Mouse (Mus musculus) intestine, postnatal 0 days (tissue): ENCODE results near the gene Rmdn2. TPM values are rescaled to one million over a fixed set of nuclear protein-coding genes. Genes with fewer than 3 reads are reported as not detected.

Experiments used
- ATAC-seq: fragments of 200-750 bp; cut with Nextera tagmentation; 2 replicates; pipeline ENCODE4 v1.8.0; 2017; ENCODE audit warnings: mild to moderate bottlenecking, moderate TSS enrichment, moderate library complexity
- H3K27ac ChIP-seq: fragments of 300-500 bp; sonication (generic); 2 replicates; pipeline ENCODE4 v1.5.1; 2014; ENCODE audit warnings: mild to moderate bottlenecking, low read depth, low read length, moderate library complexity
- H3K27me3 ChIP-seq: fragments of 300-500 bp; sonication (generic); replicated peaks from 2 replicates; pipeline ENCODE4 v1.6.1; 2014; ENCODE audit warnings: low read length, mixed read lengths; ENCODE audit not compliant: control insufficient read depth, insufficient read depth
- H3K36me3 ChIP-seq: fragments of 300-500 bp; sonication (generic); 2 replicates; pipeline ENCODE4 v1.6.1; 2014; ENCODE audit warnings: mild to moderate bottlenecking, moderate library complexity; ENCODE audit not compliant: control insufficient read depth, insufficient read depth
- H3K4me1 ChIP-seq: fragments of 300-500 bp; sonication (generic); replicated peaks from 2 replicates; pipeline ENCODE4 v1.6.1; 2014; ENCODE audit warnings: antibody characterized with exemption, low read length, mixed read lengths; ENCODE audit not compliant: control insufficient read depth, insufficient read depth
- H3K4me2 ChIP-seq: fragments of 300-500 bp; sonication (generic); replicated peaks from 2 replicates; pipeline ENCODE4 v1.6.1; 2014; ENCODE audit warnings: low read depth, mild to moderate bottlenecking, moderate library complexity
- H3K4me3 ChIP-seq: fragments of 300-500 bp; sonication (generic); 2 replicates; pipeline ENCODE4 v1.5.1; 2014; ENCODE audit warnings: low read depth, low read length
- H3K9ac ChIP-seq: fragments of 300-500 bp; sonication (generic); 2 replicates; pipeline ENCODE4 v1.6.1; 2014; ENCODE audit warnings: mild to moderate bottlenecking, low read depth, low read length
- H3K9me3 ChIP-seq: fragments of 300-500 bp; sonication (generic); 2 replicates; pipeline ENCODE4 v1.6.1; 2016; ENCODE audit warnings: mixed run types; ENCODE audit not compliant: control insufficient read depth
- CTCF ChIP-seq: sonication (generic); IDR thresholded peaks from 2 replicates; pipeline ENCODE4 v1.5.1; 2016; ENCODE audit warnings: low read depth, mild to moderate bottlenecking, control low read depth, antibody characterized with exemption, moderate library complexity
- WGBS: fragments of 180-500 bp; shearing (Covaris S2); extraction: QIAGEN DNeasy Blood & Tissue Kit; methylation state at CpG from one replicate; pipeline ENCODE4 v1.1.7; 2014; 5-methylcytosine and 5-hydroxymethylcytosine counted together
- polyA plus RNA-seq: library from polyadenylated mRNA; unstranded; fragments of >200 nt; fragmentation: Nextera tagmentation; extraction: Ambion mirVana; gene quantifications from 2 replicates; pipeline ENCODE4 v1.2.1, GENCODE M21; 2015

Gene Rmdn2
- polyA plus RNA-seq, 1 experiment from 2014 or later, result 13.4 TPM

DNA sequence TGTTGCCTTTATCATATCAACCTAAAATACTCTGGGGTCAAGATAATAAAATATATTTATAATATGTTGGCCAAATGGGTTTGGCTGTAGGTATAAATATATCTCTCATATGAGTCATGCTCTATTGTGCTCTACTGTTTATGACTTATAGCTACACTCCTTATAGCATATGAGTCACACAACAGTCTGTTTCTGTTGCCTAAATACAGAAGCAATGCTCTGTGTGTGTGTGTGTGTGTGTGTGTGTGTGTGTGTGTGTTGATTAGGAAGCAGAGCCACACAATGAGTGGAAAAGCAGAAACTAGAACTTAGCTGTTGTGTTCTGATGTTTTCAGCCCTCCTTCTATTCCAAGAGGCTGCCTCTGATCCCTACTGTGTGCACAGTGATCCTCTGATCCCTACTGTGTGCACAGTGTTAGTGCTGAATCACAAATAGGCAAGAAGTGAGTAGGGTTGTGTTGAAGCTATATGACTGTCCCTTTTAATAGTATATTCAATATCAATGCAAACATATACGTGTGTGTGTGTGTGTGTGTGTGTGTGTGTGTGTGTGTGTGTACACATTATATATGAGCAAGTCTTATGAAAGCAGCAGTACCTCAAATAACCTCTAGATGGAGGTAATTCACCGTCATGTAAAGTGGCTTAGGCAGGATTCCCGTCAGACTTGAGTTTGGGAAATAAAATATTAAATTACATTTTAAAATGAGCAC is 51.9 kb downstream of the Rmdn2 start:
- H3K36me3 ChIP-seq, result no peaks in the 10 kb centered on the region
- no peaks in the 10 kb centered on the region for H3K9me3 ChIP-seq
- H3K27ac ChIP-seq, result no peak overlapping the region
- H3K27me3 ChIP-seq, result no peaks in the 10 kb centered on the region
- ATAC-seq, result peak; percentile 57
- H3K4me3 ChIP-seq, result no peak overlapping the region
- H3K4me2 ChIP-seq, result no peak overlapping the region
- no peak overlapping the region for H3K9ac ChIP-seq
- no peaks in the 10 kb centered on the region for H3K4me1 ChIP-seq
- peak; percentile 75 for TF ChIP-seq CTCF
- 21% methylated on average over 3 of the region's 3 CpGs for WGBS

GRCm38 (mm10) chr17:79664106-79664417 is 52.4 kb downstream of the Rmdn2 start:
- Histone ChIP-seq H3K4me3 (no peak overlapping the region), H3K4me2 (no peak overlapping the region), H3K9ac (no peak overlapping the region), H3K9me3 (no peaks in the 10 kb centered on the region), H3K27me3 (no peaks in the 10 kb centered on the region), H3K27ac (no peak overlapping the region), H3K36me3 (no peaks in the 10 kb centered on the region), H3K4me1 (no peaks in the 10 kb centered on the region)
- WGBS, result 84% methylated on average over 2 of the region's 2 CpGs
- ATAC-seq, result no peak
- TF ChIP-seq CTCF, result no peak

DNA sequence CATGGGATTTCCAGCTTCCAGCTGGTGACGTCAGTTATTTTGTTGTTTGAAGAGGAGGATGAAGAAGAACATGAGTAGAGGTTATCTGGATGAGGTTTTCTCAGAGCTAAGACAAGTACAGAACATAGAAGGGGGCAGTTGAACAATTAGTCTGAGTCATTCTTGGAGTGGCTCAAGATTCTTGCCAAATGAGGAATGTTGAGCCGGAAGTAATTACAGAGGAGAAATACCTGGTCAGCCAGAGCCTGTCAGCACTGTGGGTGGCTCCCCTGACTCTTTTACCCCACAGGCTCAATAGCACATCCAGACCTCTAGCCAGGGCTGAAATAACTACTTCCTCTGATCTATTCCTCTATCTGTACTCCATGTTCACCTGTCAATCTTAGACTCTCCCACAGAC is 59.2 kb downstream of the Rmdn2 start:
- 76% methylated on average over 2 of the region's 2 CpGs for WGBS
- Histone ChIP-seq H3K4me1 (no peaks in the 10 kb centered on the region), H3K27me3 (no peaks in the 10 kb centered on the region), H3K9ac (no peak overlapping the region), H3K9me3 (no peaks in the 10 kb centered on the region), H3K4me3 (no peak overlapping the region), H3K4me2 (no peak overlapping the region), H3K36me3 (no peaks in the 10 kb centered on the region), H3K27ac (no peak overlapping the region)
- TF ChIP-seq CTCF, result no peak
- ATAC-seq, result no peak

DNA sequence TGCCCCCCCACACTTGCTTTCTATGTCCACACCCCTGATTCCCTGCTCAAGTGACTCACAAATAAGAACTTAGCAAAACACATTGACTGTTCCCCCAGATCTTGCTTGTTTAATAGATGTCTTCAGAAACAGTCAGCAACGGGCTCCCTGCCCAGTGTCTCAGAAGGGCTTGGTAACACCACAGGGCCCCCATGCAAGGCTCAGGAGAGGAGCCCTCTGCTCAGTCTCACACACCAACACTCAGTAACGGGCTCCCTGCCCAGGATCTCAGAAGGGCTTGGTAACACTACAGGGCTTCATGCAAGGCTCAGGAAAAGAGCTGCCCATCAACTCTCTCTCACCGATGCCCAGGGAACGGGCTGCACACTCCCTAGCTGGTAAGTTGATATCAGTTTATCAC is 83.4 kb downstream of the Rmdn2 start:
- H3K27me3 ChIP-seq, result no peaks in the 10 kb centered on the region
- no peaks in the 10 kb centered on the region for H3K4me1 ChIP-seq
- no peak overlapping the region for H3K9ac ChIP-seq
- H3K4me3 ChIP-seq, result no peak overlapping the region
- no peak for TF ChIP-seq CTCF
- H3K27ac ChIP-seq, result no peak overlapping the region
- no peak for ATAC-seq
- H3K36me3 ChIP-seq, result no peaks in the 10 kb centered on the region
- H3K4me2 ChIP-seq, result no peak overlapping the region
- H3K9me3 ChIP-seq, result no peaks in the 10 kb centered on the region
- WGBS, result 76% methylated on average over 4 of the region's 4 CpGs

GRCm38 (mm10) chr17:79695541-79695940 is 83.9 kb downstream of the Rmdn2 start:
- H3K36me3 ChIP-seq, result no peaks in the 10 kb centered on the region
- H3K9me3 ChIP-seq, result no peaks in the 10 kb centered on the region
- 89% methylated on average over 6 of the region's 6 CpGs for WGBS
- H3K4me2 ChIP-seq, result no peak overlapping the region
- H3K27ac ChIP-seq, result no peak overlapping the region
- TF ChIP-seq CTCF, result no peak
- no peak overlapping the region for H3K9ac ChIP-seq
- no peak for ATAC-seq
- H3K4me3 ChIP-seq, result no peak overlapping the region
- H3K4me1 ChIP-seq, result no peaks in the 10 kb centered on the region
- no peaks in the 10 kb centered on the region for H3K27me3 ChIP-seq

- no peak for ATAC-seq
- Histone ChIP-seq H3K27me3 (no peaks in the 10 kb centered on the region), H3K27ac (no peak overlapping the region), H3K9me3 (no peaks in the 10 kb centered on the region), H3K9ac (no peak overlapping the region), H3K36me3 (no peaks in the 10 kb centered on the region), H3K4me3 (no peak overlapping the region), H3K4me2 (no peak overlapping the region), H3K4me1 (no peaks in the 10 kb centered on the region)
- peak; percentile 78 for TF ChIP-seq CTCF
- 13% methylated on average over 1 of the region's 1 CpGs for WGBS
Observed at GRCm38 (mm10) chr17:79699197-79699596, 87.5 kb downstream of the Rmdn2 start.

- TF ChIP-seq CTCF, result no peak
- ATAC-seq, result no peak
- H3K36me3 ChIP-seq, result no peaks in the 10 kb centered on the region
- no peak overlapping the region for H3K4me3 ChIP-seq
- no peaks in the 10 kb centered on the region for H3K4me1 ChIP-seq
- WGBS, result 90% methylated on average over 5 of the region's 5 CpGs
- H3K4me2 ChIP-seq, result no peak overlapping the region
- no peak overlapping the region for H3K9ac ChIP-seq
- H3K27me3 ChIP-seq, result no peaks in the 10 kb centered on the region
- no peak overlapping the region for H3K27ac ChIP-seq
- H3K9me3 ChIP-seq, result no peaks in the 10 kb centered on the region
Observed at GRCm38 (mm10) chr17:79700871-79701270, 89.2 kb downstream of the Rmdn2 start.
